Mouse (Mus musculus): ENCODE measurements around the gene Dennd6a. TPM values are rescaled to one million over a fixed set of nuclear protein-coding genes. Genes with fewer than 3 reads are reported as not detected.
A peak's percentile ranks its signal among the peaks of the same experiment; 100 is the strongest.
"Not testable (repeated sequence)": the region's sequence is repeated elsewhere in the genome, so short reads cannot be mapped to it uniquely, and the experiment has no call there.

Dennd6a gene
- polyA plus RNA-seq (2014; fragmentation: Nextera tagmentation; extraction: Ambion mirVana) = 38.1 and 42.3 TPM in 2 replicates

GRCm38 (mm10) chr14:26573556-26573955 is at the start of gene Dennd6a:
Gene Dennd6a (plus strand): TSS chr14:26573856.
- not testable (repeated sequence) for H3K4me2 ChIP-seq (ENCODE audit: low read depth, severe bottlenecking); H3K4me3 ChIP-seq (ENCODE audit: low read depth, low read length); H3K27ac ChIP-seq (replicated peaks; ENCODE audit: low read depth, low read length); DNase-seq (ENCODE audit: low spot score); H3K9me3 ChIP-seq (ENCODE audit: control insufficient read depth, low read length); ATAC-seq (ENCODE audit: insufficient number of reproducible peaks, low FRiP score, low TSS enrichment, low read depth); H3K36me3 ChIP-seq (ENCODE audit: control insufficient read depth, insufficient read depth, low read length); H3K4me1 ChIP-seq (ENCODE audit: control insufficient read depth, insufficient read depth, low read length); H3K9ac ChIP-seq (ENCODE audit: low read length); H3K27me3 ChIP-seq (ENCODE audit: control insufficient read depth, insufficient read depth, low read length)
- 84% methylated on average over 5 of the region's 5 CpGs for WGBS

DNA sequence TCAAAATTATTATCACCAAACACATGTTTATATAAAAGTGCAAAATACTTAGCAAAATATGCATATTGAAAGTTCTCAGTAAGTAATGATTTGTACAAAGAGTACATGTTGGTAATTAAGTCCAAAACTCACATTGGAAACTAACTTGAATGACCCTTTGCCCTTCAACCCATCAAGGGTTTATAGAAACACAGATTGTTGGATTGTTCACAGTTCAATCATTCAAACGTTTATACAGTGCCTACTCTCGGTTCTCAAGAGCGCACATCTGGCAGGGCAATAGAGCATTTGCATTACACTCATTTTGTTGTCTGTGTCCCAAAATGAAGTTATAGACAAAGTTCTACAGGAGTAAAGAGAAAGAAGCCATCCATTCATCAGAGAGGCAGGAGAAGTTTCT is 47.7 kb upstream of the Dennd6a start:
- H3K4me3 ChIP-seq (ENCODE audit: low read depth, low read length) = no peak overlapping the region
- no peaks in the 10 kb centered on the region for H3K27me3 ChIP-seq (ENCODE audit: control insufficient read depth, insufficient read depth, low read length)
- no peak overlapping the region for H3K4me2 ChIP-seq (ENCODE audit: low read depth, severe bottlenecking)
- H3K27ac ChIP-seq (replicated peaks; ENCODE audit: low read depth, low read length) = no peak overlapping the region
- no peak overlapping the region for H3K9ac ChIP-seq (ENCODE audit: low read length)
- peaks cover 5% of the 10 kb centered on the region for H3K36me3 ChIP-seq (ENCODE audit: control insufficient read depth, insufficient read depth, low read length)
- no peaks in the 10 kb centered on the region for H3K9me3 ChIP-seq (ENCODE audit: control insufficient read depth, low read length)
- WGBS = 70% methylated on average over 3 of the region's 3 CpGs
- no peak for DNase-seq (ENCODE audit: low spot score)
- no peak for ATAC-seq (ENCODE audit: insufficient number of reproducible peaks, low FRiP score, low TSS enrichment, low read depth)
- no peaks in the 10 kb centered on the region for H3K4me1 ChIP-seq (ENCODE audit: control insufficient read depth, insufficient read depth, low read length)

DNA sequence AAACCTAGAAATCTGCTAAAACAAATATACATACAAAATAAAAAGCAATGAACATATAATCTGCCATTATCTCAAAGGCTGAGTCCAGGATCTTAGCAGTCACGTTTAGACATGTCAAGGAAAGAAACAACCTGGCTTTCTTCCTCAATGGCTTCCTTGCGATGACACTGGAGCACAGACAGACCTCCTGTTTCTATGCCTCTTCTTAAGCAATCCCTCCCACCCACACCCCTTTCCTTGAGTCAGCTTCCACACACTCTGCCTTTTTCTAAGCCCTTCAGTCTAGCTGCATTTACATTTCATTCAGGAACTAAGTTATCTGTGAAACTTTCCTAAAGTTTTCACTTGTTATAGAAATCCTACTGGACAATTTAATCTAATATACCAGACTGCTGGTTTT is 45.4 kb upstream of the Dennd6a start:
- Histone ChIP-seq H3K4me3 (ENCODE audit: low read depth, low read length) (no peak overlapping the region), H3K9ac (ENCODE audit: low read length) (no peak overlapping the region), H3K27me3 (ENCODE audit: control insufficient read depth, insufficient read depth, low read length) (no peaks in the 10 kb centered on the region), H3K4me1 (ENCODE audit: control insufficient read depth, insufficient read depth, low read length) (peaks cover 3% of the 10 kb centered on the region), H3K4me2 (ENCODE audit: low read depth, severe bottlenecking) (no peak overlapping the region), H3K9me3 (ENCODE audit: control insufficient read depth, low read length) (no peaks in the 10 kb centered on the region), H3K36me3 (ENCODE audit: control insufficient read depth, insufficient read depth, low read length) (peaks cover 5% of the 10 kb centered on the region), H3K27ac (replicated peaks; ENCODE audit: low read depth, low read length) (no peak overlapping the region)
- no peak for ATAC-seq (ENCODE audit: insufficient number of reproducible peaks, low FRiP score, low TSS enrichment, low read depth)
- no peak for DNase-seq (ENCODE audit: low spot score)
- 81% methylated on average over 2 of the region's 2 CpGs for WGBS

GRCm38 (mm10) chr14:26530350-26530749 is 43.3 kb upstream of the Dennd6a start:
- no peak overlapping the region for H3K4me3 ChIP-seq (ENCODE audit: low read depth, low read length)
- no peak overlapping the region for H3K4me2 ChIP-seq (ENCODE audit: low read depth, severe bottlenecking)
- H3K9ac ChIP-seq (ENCODE audit: low read length) = no peak overlapping the region
- H3K27me3 ChIP-seq (ENCODE audit: control insufficient read depth, insufficient read depth, low read length) = no peaks in the 10 kb centered on the region
- H3K4me1 ChIP-seq (ENCODE audit: control insufficient read depth, insufficient read depth, low read length) = peaks cover 3% of the 10 kb centered on the region
- DNase-seq (ENCODE audit: low spot score) (no peak), ATAC-seq (ENCODE audit: insufficient number of reproducible peaks, low FRiP score, low TSS enrichment, low read depth) (no peak)
- H3K36me3 ChIP-seq (ENCODE audit: control insufficient read depth, insufficient read depth, low read length) = peaks cover 5% of the 10 kb centered on the region
- WGBS = 83% methylated on average over 7 of the region's 7 CpGs
- no peak overlapping the region for H3K27ac ChIP-seq (replicated peaks; ENCODE audit: low read depth, low read length)
- H3K9me3 ChIP-seq (ENCODE audit: control insufficient read depth, low read length) = no peaks in the 10 kb centered on the region

- WGBS = 79% methylated on average over 10 of the region's 10 CpGs
- Histone ChIP-seq H3K9me3 (ENCODE audit: control insufficient read depth, low read length) (no peaks in the 10 kb centered on the region), H3K27ac (replicated peaks; ENCODE audit: low read depth, low read length) (no peak overlapping the region), H3K9ac (ENCODE audit: low read length) (no peak overlapping the region), H3K4me2 (ENCODE audit: low read depth, severe bottlenecking) (no peak overlapping the region), H3K36me3 (ENCODE audit: control insufficient read depth, insufficient read depth, low read length) (peaks cover 5% of the 10 kb centered on the region), H3K4me3 (ENCODE audit: low read depth, low read length) (no peak overlapping the region), H3K4me1 (ENCODE audit: control insufficient read depth, insufficient read depth, low read length) (peaks cover 3% of the 10 kb centered on the region), H3K27me3 (ENCODE audit: control insufficient read depth, insufficient read depth, low read length) (no peaks in the 10 kb centered on the region)
- no peak for DNase-seq (ENCODE audit: low spot score)
- ATAC-seq (ENCODE audit: insufficient number of reproducible peaks, low FRiP score, low TSS enrichment, low read depth) = no peak
Measured at GRCm38 (mm10) chr14:26531410-26532313, 42.0 kb upstream of the Dennd6a start.

DNA sequence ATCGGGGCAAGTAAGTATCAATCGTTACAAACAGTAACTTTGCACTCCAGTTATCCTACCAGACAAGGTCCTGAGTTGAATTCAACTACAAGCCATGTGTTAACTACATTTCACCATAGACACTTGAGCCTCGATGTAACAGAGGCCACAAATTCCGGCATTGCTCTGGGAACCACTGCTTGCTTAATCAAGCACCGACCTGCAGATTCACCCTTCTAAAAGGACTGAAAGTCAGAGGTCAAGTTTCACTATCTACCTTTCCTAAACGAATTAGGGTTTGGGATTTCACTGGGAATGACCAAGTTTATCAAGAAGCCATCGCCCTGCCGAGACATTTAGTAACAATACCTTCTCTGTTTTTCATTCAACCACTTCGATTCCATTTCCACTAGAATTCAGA is 40.9 kb upstream of the Dennd6a start:
- Histone ChIP-seq H3K27me3 (ENCODE audit: control insufficient read depth, insufficient read depth, low read length) (no peaks in the 10 kb centered on the region), H3K9ac (ENCODE audit: low read length) (no peak overlapping the region), H3K4me3 (ENCODE audit: low read depth, low read length) (peak overlapping the region; percentile 92), H3K27ac (replicated peaks; ENCODE audit: low read depth, low read length) (no peak overlapping the region), H3K4me1 (ENCODE audit: control insufficient read depth, insufficient read depth, low read length) (peaks cover 3% of the 10 kb centered on the region), H3K9me3 (ENCODE audit: control insufficient read depth, low read length) (no peaks in the 10 kb centered on the region), H3K4me2 (ENCODE audit: low read depth, severe bottlenecking) (peak overlapping the region; percentile 71), H3K36me3 (ENCODE audit: control insufficient read depth, insufficient read depth, low read length) (peaks cover 3% of the 10 kb centered on the region; the same call in 1 of the 2 replicates)
- DNase-seq (ENCODE audit: low spot score) (no peak), ATAC-seq (ENCODE audit: insufficient number of reproducible peaks, low FRiP score, low TSS enrichment, low read depth) (no peak)
- WGBS = 70% methylated on average over 9 of the region's 9 CpGs

- H3K9me3 ChIP-seq (ENCODE audit: control insufficient read depth, low read length) = no peaks in the 10 kb centered on the region
- no peak overlapping the region for H3K27ac ChIP-seq (replicated peaks; ENCODE audit: low read depth, low read length)
- H3K4me2 ChIP-seq (ENCODE audit: low read depth, severe bottlenecking) = peak overlapping the region; percentile 71
- peak overlapping the region; percentile 92 for H3K4me3 ChIP-seq (ENCODE audit: low read depth, low read length)
- no peak for DNase-seq (ENCODE audit: low spot score)
- peaks cover 3% of the 10 kb centered on the region; the same call in 1 of the 2 replicates for H3K36me3 ChIP-seq (ENCODE audit: control insufficient read depth, insufficient read depth, low read length)
- WGBS = 28% methylated on average over 19 of the region's 19 CpGs
- no peak overlapping the region; the same call in 1 of the 2 replicates for H3K9ac ChIP-seq (ENCODE audit: low read length)
- ATAC-seq (ENCODE audit: insufficient number of reproducible peaks, low FRiP score, low TSS enrichment, low read depth) = no peak
- H3K4me1 ChIP-seq (ENCODE audit: control insufficient read depth, insufficient read depth, low read length) = peaks cover 3% of the 10 kb centered on the region
- no peaks in the 10 kb centered on the region for H3K27me3 ChIP-seq (ENCODE audit: control insufficient read depth, insufficient read depth, low read length)
Measured at GRCm38 (mm10) chr14:26533267-26533666, 40.4 kb upstream of the Dennd6a start.

- Histone ChIP-seq H3K4me2 (ENCODE audit: low read depth, severe bottlenecking) (peak overlapping the region; percentile 71), H3K27ac (replicated peaks; ENCODE audit: low read depth, low read length) (peak overlapping the region; percentile 53), H3K4me1 (ENCODE audit: control insufficient read depth, insufficient read depth, low read length) (peaks cover 3% of the 10 kb centered on the region), H3K36me3 (ENCODE audit: control insufficient read depth, insufficient read depth, low read length) (peaks cover 3% of the 10 kb centered on the region; the same call in 1 of the 2 replicates), H3K4me3 (ENCODE audit: low read depth, low read length) (peak overlapping the region; percentile 92), H3K9ac (ENCODE audit: low read length) (peak overlapping the region; percentile 67), H3K27me3 (ENCODE audit: control insufficient read depth, insufficient read depth, low read length) (no peaks in the 10 kb centered on the region), H3K9me3 (ENCODE audit: control insufficient read depth, low read length) (no peaks in the 10 kb centered on the region)
- ATAC-seq (ENCODE audit: insufficient number of reproducible peaks, low FRiP score, low TSS enrichment, low read depth) = peak; percentile 88
- peak; percentile 60 for DNase-seq (ENCODE audit: low spot score)
- 0% methylated on average over 49 of the region's 92 CpGs for WGBS
Measured at GRCm38 (mm10) chr14:26533821-26534756, 39.6 kb upstream of the Dennd6a start.

Data from limb, embryonic 11.5 days (tissue).